Mouse (Mus musculus) kidney, adult 2 months (tissue): ENCODE measurements at regions not wholly inside any gene's neighbourhood (a gene's known extent, or its start where the extent isn't known, plus 50 kb on each side); places are given as distances from the start of the nearest gene placed in this dataset.

Experiments
- CTCF ChIP-seq: fragments of 200-500 bp; conservative IDR thresholded peaks from 2 replicates; pipeline ENCODE4 v1.5.1; 2011; ENCODE audit warnings: low read depth, mild to moderate bottlenecking, control low read depth, low read length, moderate library complexity, mixed read lengths; ENCODE audit not compliant: insufficient read depth, insufficient read length
- POLR2A ChIP-seq: fragments of 200-500 bp; IDR thresholded peaks from one replicate; pipeline ENCODE4 v1.6.1; 2011; ENCODE audit warnings: low read depth, low read length, control low read depth

DNA sequence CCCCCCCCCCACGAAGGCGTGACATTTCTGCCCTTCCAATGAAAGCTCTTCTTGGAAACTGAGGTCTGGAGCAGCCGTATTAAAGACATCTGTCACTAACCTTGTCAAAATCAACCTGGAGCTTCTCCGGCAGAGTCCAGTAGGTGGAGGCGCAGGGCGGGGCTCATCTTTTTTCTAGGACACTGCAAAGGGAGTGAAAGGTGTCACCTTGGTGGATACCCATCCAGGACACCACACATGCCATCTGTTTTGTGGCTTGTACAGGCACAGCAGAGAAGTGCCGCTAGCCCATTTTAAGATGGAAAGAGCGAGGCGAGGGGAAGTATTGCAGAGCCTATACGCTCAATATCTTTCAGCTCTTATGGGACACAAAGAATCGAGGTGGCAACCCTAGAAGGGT is 184.5 kb upstream of the Zfp618 start:
- no peak for TF ChIP-seq POLR2A
- no peak for TF ChIP-seq CTCF
